Mouse (Mus musculus): ENCODE data around the gene Dennd4b. TPM values are rescaled to one million over a fixed set of nuclear protein-coding genes. Genes with fewer than 3 reads are reported as not detected.
A peak's percentile ranks its signal among the peaks of the same experiment; 100 is the strongest.

Dennd4b gene
- polyA plus RNA-seq (2014; fragmentation: Nextera tagmentation; extraction: Ambion mirVana) = 2.9 and 4.5 TPM in 2 replicates

DNA sequence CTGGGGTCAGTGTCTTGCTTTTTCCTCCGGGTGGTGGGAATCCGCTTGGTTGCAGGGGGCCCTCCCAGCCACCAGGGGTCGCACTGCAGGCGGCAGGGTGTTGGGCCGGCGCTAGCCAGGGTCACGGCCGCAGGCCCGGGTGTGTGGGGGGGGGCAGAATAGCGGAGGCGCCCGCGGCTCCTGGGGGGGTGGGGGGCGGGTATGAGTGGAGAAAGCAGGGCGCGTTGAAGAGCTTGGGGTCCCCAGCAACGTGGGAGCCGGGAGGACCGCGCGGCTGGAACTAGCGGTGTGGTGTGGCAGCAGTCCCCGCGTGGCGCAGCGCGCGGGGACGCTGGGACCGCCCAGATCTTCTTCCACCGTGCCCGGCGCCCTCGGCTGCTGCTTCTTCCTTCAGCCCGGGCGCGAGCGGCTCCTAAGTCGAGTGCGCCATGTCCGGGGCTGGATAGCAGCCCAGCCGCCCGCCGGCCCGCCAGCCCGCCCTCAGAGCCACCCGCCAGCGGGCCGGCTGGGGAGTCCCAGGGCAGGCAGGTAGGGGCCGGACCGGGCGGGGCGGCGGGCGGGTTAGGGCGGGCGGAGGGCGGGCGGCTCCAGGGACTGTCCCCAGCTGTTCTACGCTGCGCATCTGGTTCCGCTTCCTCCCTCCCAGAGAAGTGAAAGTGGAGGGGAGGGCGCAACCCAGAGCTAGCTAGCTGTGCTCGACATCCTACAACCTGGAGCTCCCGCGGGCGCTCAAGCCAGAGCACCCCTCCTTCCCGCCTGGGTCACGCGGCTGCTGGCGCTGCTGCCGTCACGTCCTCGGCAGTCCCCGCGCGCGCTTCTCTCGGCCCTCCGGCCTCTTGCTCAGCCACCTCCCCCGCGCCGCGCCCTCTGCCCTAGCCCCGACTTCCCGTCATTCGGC is at the start of gene Dennd4b:
TSS of gene Dennd4b (plus strand) at position 152 of the 898 bp plus-strand sequence.
- Histone ChIP-seq H3K9ac (ENCODE audit: low read depth, low read length) (peak within 1 kb of the TSS; percentile 91), H3K27ac (ENCODE audit: low read depth, low read length) (peak within 1 kb of the TSS; percentile 97), H3K9me3 (ENCODE audit: control insufficient read depth, low read length) (no peaks in the 10 kb centered on the region), H3K36me3 (ENCODE audit: control insufficient read depth, insufficient read depth, low read length) (peaks cover 37% of the 10 kb centered on the region), H3K4me2 (replicated peaks; ENCODE audit: low read depth, low read length) (peak within 1 kb of the TSS; percentile 84), H3K4me3 (ENCODE audit: low read length) (peak within 1 kb of the TSS; percentile 85), H3K4me1 (ENCODE audit: control insufficient read depth, insufficient read depth, low read length) (peaks cover 9% of the 10 kb centered on the region; the same call in 1 of the 2 replicates), H3K27me3 (ENCODE audit: control insufficient read depth, insufficient read depth, low read length) (no peaks in the 10 kb centered on the region)
- WGBS = under 1% methylated on average over 72 of the region's 87 CpGs
- peak; percentile 91 for ATAC-seq (ENCODE audit: low FRiP score, low TSS enrichment)

DNA sequence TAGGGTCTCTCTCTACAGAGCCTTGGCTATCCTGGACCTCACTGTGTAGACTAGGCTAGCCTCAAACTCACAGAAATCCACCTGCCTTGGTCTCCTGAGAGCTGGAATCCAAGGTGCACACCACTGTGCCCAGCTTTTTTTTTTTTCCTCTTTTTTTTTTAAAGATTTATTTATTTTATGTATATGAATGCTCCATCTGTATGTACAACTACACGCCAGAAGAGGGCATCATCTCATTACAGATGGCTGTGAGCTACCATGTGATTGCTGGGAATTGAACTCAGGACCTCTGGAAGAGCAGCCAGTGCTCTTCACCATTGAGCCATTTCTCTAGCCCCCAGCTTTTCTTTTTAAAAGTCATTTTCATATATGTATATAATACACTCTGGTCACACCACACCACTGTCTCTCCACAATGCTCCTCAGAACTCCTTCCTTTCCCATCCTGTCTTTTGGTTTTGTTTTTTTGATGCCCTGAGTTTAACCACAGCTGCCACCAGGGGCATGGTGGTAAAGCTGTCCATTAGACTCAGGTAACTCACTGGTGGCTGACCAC is 49.1 kb upstream of the Dennd4b start:
- no peaks in the 10 kb centered on the region for H3K27me3 ChIP-seq (ENCODE audit: control insufficient read depth, insufficient read depth, low read length)
- peaks cover 17% of the 10 kb centered on the region for H3K36me3 ChIP-seq (ENCODE audit: control insufficient read depth, insufficient read depth, low read length)
- peaks cover 12% of the 10 kb centered on the region for H3K4me1 ChIP-seq (ENCODE audit: control insufficient read depth, insufficient read depth, low read length)
- no peak overlapping the region for H3K4me2 ChIP-seq (replicated peaks; ENCODE audit: low read depth, low read length)
- no peak for ATAC-seq (ENCODE audit: low FRiP score, low TSS enrichment)
- H3K4me3 ChIP-seq (ENCODE audit: low read length) = no peak overlapping the region
- WGBS = 66% methylated on average over 1 of the region's 1 CpGs
- H3K9me3 ChIP-seq (ENCODE audit: control insufficient read depth, low read length) = no peaks in the 10 kb centered on the region
- H3K27ac ChIP-seq (ENCODE audit: low read depth, low read length) = no peak overlapping the region
- H3K9ac ChIP-seq (ENCODE audit: low read depth, low read length) = no peak overlapping the region

DNA sequence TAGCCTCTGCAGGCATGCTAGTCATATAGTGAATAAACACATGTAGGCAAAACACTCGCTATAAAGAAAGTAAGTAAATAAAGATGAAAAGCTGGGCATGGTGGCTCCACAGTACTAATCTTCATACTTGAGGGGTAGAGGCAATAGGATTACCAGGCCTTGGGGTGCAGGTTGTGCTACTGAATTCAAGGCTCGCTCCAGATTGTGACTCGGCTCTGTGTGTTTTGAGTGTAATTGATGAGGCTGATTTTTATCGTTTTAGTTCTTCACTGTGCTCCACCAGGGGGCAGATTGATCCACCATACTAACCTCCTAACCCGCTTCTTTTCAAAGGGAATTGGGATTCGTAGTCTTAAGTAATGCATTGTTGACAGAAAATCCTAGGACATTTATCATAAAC is 44.9 kb upstream of the Dennd4b start:
- peak; percentile 36; the same call in 1 of the 2 replicates for ATAC-seq (ENCODE audit: low FRiP score, low TSS enrichment)

DNA sequence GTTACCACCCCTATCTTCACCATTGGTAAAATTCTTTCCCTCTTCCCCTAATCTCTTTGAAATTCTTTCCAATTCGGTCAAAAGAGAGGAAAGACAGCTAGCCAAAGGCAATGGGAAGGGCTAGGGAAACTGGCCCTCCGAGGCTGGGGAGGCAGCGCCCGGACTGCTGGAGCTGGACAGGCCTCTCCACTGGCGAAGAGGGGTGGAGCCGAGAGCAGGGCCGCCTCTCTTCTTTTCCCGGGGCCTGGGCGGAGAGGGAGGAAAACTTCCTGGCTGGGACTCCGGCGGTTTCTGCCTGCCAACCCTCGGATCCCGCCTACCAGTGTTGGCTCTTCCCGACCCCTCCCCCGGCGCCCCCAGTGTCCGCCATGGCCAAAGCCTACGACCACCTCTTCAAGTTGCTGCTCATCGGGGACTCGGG is 44.4 kb upstream of the Dennd4b start:
- peaks cover 15% of the 10 kb centered on the region for H3K36me3 ChIP-seq (ENCODE audit: control insufficient read depth, insufficient read depth, low read length)
- no peaks in the 10 kb centered on the region for H3K9me3 ChIP-seq (ENCODE audit: control insufficient read depth, low read length)
- WGBS = 0% methylated on average over 18 of the region's 20 CpGs
- peak; percentile 88 for ATAC-seq (ENCODE audit: low FRiP score, low TSS enrichment)
- H3K27me3 ChIP-seq (ENCODE audit: control insufficient read depth, insufficient read depth, low read length) = no peaks in the 10 kb centered on the region
- H3K27ac ChIP-seq (ENCODE audit: low read depth, low read length) = peak overlapping the region; percentile 90
- H3K4me2 ChIP-seq (replicated peaks; ENCODE audit: low read depth, low read length) = peak overlapping the region; percentile 69
- H3K4me3 ChIP-seq (ENCODE audit: low read length) = peak overlapping the region; percentile 58
- peaks cover 9% of the 10 kb centered on the region; the same call in 1 of the 2 replicates for H3K4me1 ChIP-seq (ENCODE audit: control insufficient read depth, insufficient read depth, low read length)
- H3K9ac ChIP-seq (ENCODE audit: low read depth, low read length) = peak overlapping the region; percentile 69

More for the DNA sequence above, 44.9 kb upstream of the Dennd4b start:
- Histone ChIP-seq H3K9me3 (ENCODE audit: control insufficient read depth, low read length) (no peaks in the 10 kb centered on the region), H3K4me2 (replicated peaks; ENCODE audit: low read depth, low read length) (peak overlapping the region; percentile 69), H3K36me3 (ENCODE audit: control insufficient read depth, insufficient read depth, low read length) (peaks cover 10% of the 10 kb centered on the region), H3K27me3 (ENCODE audit: control insufficient read depth, insufficient read depth, low read length) (no peaks in the 10 kb centered on the region), H3K4me3 (ENCODE audit: low read length) (peak overlapping the region; percentile 58), H3K9ac (ENCODE audit: low read depth, low read length) (peak overlapping the region; percentile 69), H3K4me1 (ENCODE audit: control insufficient read depth, insufficient read depth, low read length) (peaks cover 9% of the 10 kb centered on the region; the same call in 1 of the 2 replicates), H3K27ac (ENCODE audit: low read depth, low read length) (peak overlapping the region; percentile 90)
- 11% methylated on average over 6 of the region's 6 CpGs for WGBS

DNA sequence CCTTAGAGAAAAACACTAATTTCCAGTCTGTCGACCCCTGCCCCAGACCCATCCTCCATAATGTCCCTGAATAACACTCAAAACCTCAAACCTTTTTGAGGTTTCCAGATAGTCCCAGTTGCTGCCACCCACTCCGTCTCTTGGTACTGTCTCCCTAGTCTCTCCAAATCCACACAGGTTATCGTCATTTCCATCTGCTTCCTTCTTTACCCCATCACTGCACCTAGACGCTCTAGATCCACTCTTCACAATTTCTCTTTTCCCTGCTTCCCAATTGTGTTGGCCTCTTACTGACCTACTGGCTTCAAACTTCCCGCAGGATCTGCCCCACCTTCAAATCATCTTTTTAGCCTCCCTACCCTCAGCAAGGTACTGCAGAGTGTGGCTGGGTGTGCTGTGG is 43.9 kb upstream of the Dennd4b start:
- H3K4me1 ChIP-seq (ENCODE audit: control insufficient read depth, insufficient read depth, low read length) = peaks cover 9% of the 10 kb centered on the region; the same call in 1 of the 2 replicates
- ATAC-seq (ENCODE audit: low FRiP score, low TSS enrichment) = no peak
- no peaks in the 10 kb centered on the region for H3K27me3 ChIP-seq (ENCODE audit: control insufficient read depth, insufficient read depth, low read length)
- H3K9me3 ChIP-seq (ENCODE audit: control insufficient read depth, low read length) = no peaks in the 10 kb centered on the region
- H3K36me3 ChIP-seq (ENCODE audit: control insufficient read depth, insufficient read depth, low read length) = peaks cover 20% of the 10 kb centered on the region
- peak overlapping the region; percentile 69 for H3K9ac ChIP-seq (ENCODE audit: low read depth, low read length)
- H3K27ac ChIP-seq (ENCODE audit: low read depth, low read length) = peak overlapping the region; percentile 90
- peak overlapping the region; percentile 69 for H3K4me2 ChIP-seq (replicated peaks; ENCODE audit: low read depth, low read length)
- WGBS = 16% methylated on average over 5 of the region's 5 CpGs
- peak overlapping the region; percentile 58 for H3K4me3 ChIP-seq (ENCODE audit: low read length)

DNA sequence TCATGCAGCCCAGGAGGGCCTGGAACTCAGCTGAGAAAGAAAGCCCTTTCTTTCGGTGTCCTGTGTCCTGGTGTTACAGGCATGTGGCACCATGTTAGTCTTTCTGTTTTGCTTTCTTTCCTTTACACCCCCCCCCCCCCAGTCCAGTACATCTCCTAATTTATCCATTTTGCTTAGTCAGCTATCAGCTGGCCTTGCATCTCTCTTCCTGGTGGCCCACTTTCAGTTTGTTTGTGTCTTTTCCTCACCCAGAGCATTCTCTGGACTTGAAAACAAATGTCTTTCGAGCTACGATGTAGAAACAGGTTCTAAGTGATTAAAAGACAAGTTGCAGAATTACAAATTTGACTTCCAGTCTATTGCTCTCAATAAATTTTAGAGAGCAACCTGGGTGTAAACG is 42.5 kb upstream of the Dennd4b start:
- WGBS = 80% methylated on average over 4 of the region's 4 CpGs
- Histone ChIP-seq H3K36me3 (ENCODE audit: control insufficient read depth, insufficient read depth, low read length) (peaks cover 20% of the 10 kb centered on the region), H3K9ac (ENCODE audit: low read depth, low read length) (no peak overlapping the region), H3K4me3 (ENCODE audit: low read length) (no peak overlapping the region), H3K27ac (ENCODE audit: low read depth, low read length) (no peak overlapping the region), H3K4me2 (replicated peaks; ENCODE audit: low read depth, low read length) (no peak overlapping the region), H3K9me3 (ENCODE audit: control insufficient read depth, low read length) (no peaks in the 10 kb centered on the region), H3K4me1 (ENCODE audit: control insufficient read depth, insufficient read depth, low read length) (peaks cover 9% of the 10 kb centered on the region; the same call in 1 of the 2 replicates), H3K27me3 (ENCODE audit: control insufficient read depth, insufficient read depth, low read length) (no peaks in the 10 kb centered on the region)
- no peak for ATAC-seq (ENCODE audit: low FRiP score, low TSS enrichment)

DNA sequence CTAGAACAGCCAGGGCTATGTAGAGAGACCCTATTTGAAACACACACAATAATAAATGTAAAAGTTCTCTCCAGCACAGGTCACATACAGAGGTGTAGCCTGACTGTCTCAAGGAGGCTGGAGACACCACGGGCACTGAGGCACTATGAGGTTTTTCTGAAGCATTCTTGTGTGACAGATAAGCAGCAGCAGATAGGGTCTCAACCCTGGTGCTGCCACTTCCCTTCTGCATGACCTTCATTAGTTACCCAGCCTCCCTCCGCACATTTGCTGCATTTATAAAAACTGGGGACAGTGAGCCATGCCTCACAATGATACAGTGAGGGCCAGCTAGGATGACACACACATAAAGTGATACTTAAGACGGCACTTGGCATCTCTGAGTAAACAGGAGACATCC is 42.0 kb upstream of the Dennd4b start:
- Histone ChIP-seq H3K4me2 (replicated peaks; ENCODE audit: low read depth, low read length) (no peak overlapping the region), H3K4me1 (ENCODE audit: control insufficient read depth, insufficient read depth, low read length) (peaks cover 9% of the 10 kb centered on the region; the same call in 1 of the 2 replicates), H3K9ac (ENCODE audit: low read depth, low read length) (no peak overlapping the region), H3K27me3 (ENCODE audit: control insufficient read depth, insufficient read depth, low read length) (no peaks in the 10 kb centered on the region), H3K27ac (ENCODE audit: low read depth, low read length) (no peak overlapping the region), H3K9me3 (ENCODE audit: control insufficient read depth, low read length) (no peaks in the 10 kb centered on the region), H3K4me3 (ENCODE audit: low read length) (no peak overlapping the region), H3K36me3 (ENCODE audit: control insufficient read depth, insufficient read depth, low read length) (peaks cover 20% of the 10 kb centered on the region)
- ATAC-seq (ENCODE audit: low FRiP score, low TSS enrichment) = no peak
- 43% methylated on average over 3 of the region's 3 CpGs for WGBS

DNA sequence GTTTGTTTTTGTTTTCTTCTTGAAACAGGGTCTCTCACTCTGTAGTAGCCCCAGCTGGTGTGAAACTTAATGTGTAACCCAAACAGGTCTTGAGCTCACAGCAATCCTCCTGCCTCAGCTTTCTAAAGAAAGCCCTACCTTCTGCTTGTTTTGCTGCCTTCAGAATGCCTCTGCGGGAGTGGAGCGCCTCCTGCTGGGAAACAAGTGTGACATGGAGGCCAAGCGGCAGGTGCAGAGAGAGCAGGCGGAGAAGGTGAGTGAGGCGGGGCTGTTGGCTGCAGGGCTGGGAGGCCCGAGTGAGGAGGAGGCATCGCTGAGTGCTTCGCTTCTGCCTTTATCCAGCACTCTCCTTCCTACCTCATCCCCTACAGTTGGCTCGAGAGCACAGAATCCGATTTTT is 40.7 kb upstream of the Dennd4b start:
- Histone ChIP-seq H3K27me3 (ENCODE audit: control insufficient read depth, insufficient read depth, low read length) (no peaks in the 10 kb centered on the region), H3K4me1 (ENCODE audit: control insufficient read depth, insufficient read depth, low read length) (peaks cover 9% of the 10 kb centered on the region; the same call in 1 of the 2 replicates), H3K9ac (ENCODE audit: low read depth, low read length) (no peak overlapping the region), H3K9me3 (ENCODE audit: control insufficient read depth, low read length) (no peaks in the 10 kb centered on the region), H3K4me3 (ENCODE audit: low read length) (no peak overlapping the region), H3K27ac (ENCODE audit: low read depth, low read length) (no peak overlapping the region), H3K4me2 (replicated peaks; ENCODE audit: low read depth, low read length) (no peak overlapping the region), H3K36me3 (ENCODE audit: control insufficient read depth, insufficient read depth, low read length) (peaks cover 20% of the 10 kb centered on the region)
- 77% methylated on average over 10 of the region's 10 CpGs for WGBS
- no peak for ATAC-seq (ENCODE audit: low FRiP score, low TSS enrichment)

DNA sequence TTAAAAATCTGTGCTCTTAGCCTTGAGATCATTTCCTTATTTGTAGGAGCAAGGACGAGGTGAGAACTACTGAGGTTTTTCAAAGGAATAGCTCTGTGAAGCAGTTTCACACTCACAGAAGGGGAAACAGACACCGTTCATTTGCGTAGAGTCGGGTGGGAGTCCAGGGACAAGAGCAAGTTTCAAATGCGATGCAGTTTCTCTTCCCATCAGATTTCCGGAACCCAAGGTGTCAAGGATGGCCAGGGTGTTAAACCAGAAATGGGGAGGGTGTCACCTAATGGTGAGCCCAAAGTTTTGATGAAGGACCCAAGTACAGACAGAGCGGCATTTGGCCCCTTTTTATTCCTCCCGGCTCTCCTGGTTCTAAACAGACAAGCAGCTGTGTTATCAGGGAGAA is 33.9 kb upstream of the Dennd4b start:
- 0 out of 2 replicates have a peak, but pooled peaks cover 3% of the 10 kb centered on the region for H3K4me1 ChIP-seq (ENCODE audit: control insufficient read depth, insufficient read depth, low read length)
- whole genome bisulfite sequencing = 11% methylated on average over 8 of the region's 8 CpGs
- H3K27me3 ChIP-seq (ENCODE audit: control insufficient read depth, insufficient read depth, low read length) = no peaks in the 10 kb centered on the region
- no peaks in the 10 kb centered on the region for H3K9me3 ChIP-seq (ENCODE audit: control insufficient read depth, low read length)
- no peak for ATAC-seq (ENCODE audit: low FRiP score, low TSS enrichment)
- peak overlapping the region; percentile 92 for H3K27ac ChIP-seq (ENCODE audit: low read depth, low read length)
- peak overlapping the region; percentile 53 for H3K4me2 ChIP-seq (replicated peaks; ENCODE audit: low read depth, low read length)
- peak overlapping the region; percentile 69 for H3K4me3 ChIP-seq (ENCODE audit: low read length)
- H3K9ac ChIP-seq (ENCODE audit: low read depth, low read length) = peak overlapping the region; percentile 86
- H3K36me3 ChIP-seq (ENCODE audit: control insufficient read depth, insufficient read depth, low read length) = peaks cover 24% of the 10 kb centered on the region
